Mouse (Mus musculus) heart, embryonic 12.5 days (tissue): Measurements from ENCODE around the gene Rmdn2. TPM values are rescaled to one million over a fixed set of nuclear protein-coding genes. Genes with fewer than 3 reads are reported as not detected.

Experiments
- polyA plus RNA-seq: library from polyadenylated mRNA; unstranded; fragments of >200 nt; fragmentation: Nextera tagmentation; extraction: Ambion mirVana; gene quantifications from 2 replicates; pipeline ENCODE4 v1.2.1, GENCODE M21; 2016

Gene Rmdn2
- polyA plus RNA-seq, 1 experiment from 2014 or later = 18.6 TPM

Other genes with a start within 250 kb of the Rmdn2 start
- 1.4 and 1.5 TPM in 2 replicates for gene Cyp1b1, start 103.2 kb downstream of the Rmdn2 start, polyA plus RNA-seq